Mouse (Mus musculus) myocyte (in vitro differentiated cells): ENCODE measurements at regions not wholly inside any gene's neighbourhood (a gene's known extent, or its start where the extent isn't known, plus 50 kb on each side); places are given as distances from the start of the nearest gene placed in this dataset.

Source experiments
- CEBPB ChIP-seq: IDR thresholded peaks from 2 replicates; pipeline ENCODE4 v1.6.1; 2011; ENCODE audit warnings: mild to moderate bottlenecking, moderate library complexity; ENCODE audit not compliant: poor library complexity, insufficient read depth, severe bottlenecking
- E2F4 ChIP-seq: IDR thresholded peaks from one replicate; pipeline ENCODE4 v1.6.1; 2011; ENCODE audit warnings: mild to moderate bottlenecking, control low read depth, moderate library complexity; ENCODE audit not compliant: insufficient read depth
- MAX ChIP-seq: IDR thresholded peaks from one replicate; pipeline ENCODE4 v1.6.1; 2011; ENCODE audit warnings: low read depth, mild to moderate bottlenecking, control low read depth
- MYOD1 ChIP-seq, 3 experiments: IDR thresholded peaks; one replicate each; pipeline ENCODE4 v1.6.1; 2011; ENCODE audit warnings: control low read depth in 2 of 3, low read depth in 2 of 3, mild to moderate bottlenecking in 2 of 3, moderate library complexity in 1 of 3; ENCODE audit not compliant: insufficient read length in 2 of 3, control insufficient read depth in 1 of 3
- MYOG ChIP-seq, 3 experiments: IDR thresholded peaks; one replicate each; pipeline ENCODE4 v1.6.1; 2011; ENCODE audit warnings: control low read depth in 2 of 3, low read depth in 2 of 3, mild to moderate bottlenecking in 2 of 3; ENCODE audit not compliant: insufficient read length in 2 of 3, control insufficient read depth in 1 of 3, insufficient read depth in 1 of 3
- POLR2A ChIP-seq: IDR thresholded peaks from one replicate; pipeline ENCODE4 v1.6.1; 2011; ENCODE audit warnings: low read depth, mild to moderate bottlenecking, control low read depth, moderate library complexity; ENCODE audit not compliant: insufficient read length
- POLR2AphosphoS2 ChIP-seq: IDR thresholded peaks from one replicate; pipeline ENCODE4 v1.6.1; 2011; ENCODE audit warnings: low read depth, control low read depth; ENCODE audit not compliant: insufficient read length
- REST ChIP-seq: IDR thresholded peaks from one replicate; pipeline ENCODE4 v1.6.1; 2011; ENCODE audit warnings: mild to moderate bottlenecking, control low read depth, moderate library complexity; ENCODE audit not compliant: insufficient read depth, insufficient read length
- SRF ChIP-seq: IDR thresholded peaks from one replicate; pipeline ENCODE4 v1.6.1; 2011; ENCODE audit warnings: low read depth; ENCODE audit not compliant: control insufficient read depth, insufficient read length
- TCF12 ChIP-seq: IDR thresholded peaks from one replicate; pipeline ENCODE4 v1.6.1; 2011; ENCODE audit warnings: mild to moderate bottlenecking, control low read depth; ENCODE audit not compliant: poor library complexity, insufficient read depth, severe bottlenecking
- TCF3 ChIP-seq: IDR thresholded peaks from one replicate; pipeline ENCODE4 v1.6.1; 2011; ENCODE audit warnings: low read depth, control low read depth; ENCODE audit not compliant: insufficient read length
- USF1 ChIP-seq: IDR thresholded peaks from one replicate; pipeline ENCODE4 v1.6.1; 2011; ENCODE audit warnings: low read depth, mild to moderate bottlenecking, control low read depth, moderate library complexity

GRCm38 (mm10) chr14:114856243-114857031, 235.6 kb upstream of the Gpc5 start:
- no peak for TF ChIP-seq POLR2A
- TF ChIP-seq CEBPB = no peak
- TF ChIP-seq POLR2AphosphoS2 = no peak
- TF ChIP-seq MYOD1 (IDR thresholded peaks at IDR 0.05; ENCODE audit: control insufficient read depth in 1 of 3, insufficient read length in 2 of 3, low read depth in 2 of 3) = no peak
- no peak for TF ChIP-seq USF1
- no peak for TF ChIP-seq E2F4
- TF ChIP-seq MYOG (IDR thresholded peaks at IDR 0.05; ENCODE audit: control insufficient read depth in 1 of 3, insufficient read depth in 1 of 3, insufficient read length in 2 of 3, low read depth in 2 of 3) = no peak
- no peak for TF ChIP-seq TCF12
- TF ChIP-seq MAX = no peak
- TF ChIP-seq REST = no peak
- no peak for TF ChIP-seq SRF
- no peak for TF ChIP-seq TCF3
